Mouse (Mus musculus): ENCODE data around the gene Ppp1r14a. TPM values are rescaled to one million over a fixed set of nuclear protein-coding genes. Genes with fewer than 3 reads are reported as not detected.
A peak's percentile ranks its signal among the peaks of the same experiment; 100 is the strongest.

Ppp1r14a gene
- polyA plus RNA-seq, 1 experiment from 2014 or later, result 5.8 TPM

- Histone ChIP-seq H3K27me3 (no peaks in the 10 kb centered on the region), H3K9ac (no peak overlapping the region), H3K4me2 (replicated peaks) (no peak overlapping the region), H3K4me1 (peaks cover 10% of the 10 kb centered on the region), H3K4me3 (no peak overlapping the region), H3K27ac (no peak overlapping the region), H3K36me3 (peaks cover 39% of the 10 kb centered on the region), H3K9me3 (no peaks in the 10 kb centered on the region)
- ATAC-seq (ENCODE audit: low FRiP score, low read depth), result no peak
- WGBS, result 79% methylated on average over 14 of the region's 14 CpGs
Observed at GRCm38 (mm10) chr7:29338984-29339679, 50.0 kb downstream of the Ppp1r14a start.

GRCm38 (mm10) chr7:29340247-29340646, 51.1 kb downstream of the Ppp1r14a start:
- H3K4me2 ChIP-seq (replicated peaks), result no peak overlapping the region
- H3K4me1 ChIP-seq, result peaks cover 10% of the 10 kb centered on the region
- H3K9me3 ChIP-seq, result no peaks in the 10 kb centered on the region
- 79% methylated on average over 9 of the region's 9 CpGs for WGBS
- no peak overlapping the region for H3K9ac ChIP-seq
- H3K27me3 ChIP-seq, result no peaks in the 10 kb centered on the region
- ATAC-seq (ENCODE audit: low FRiP score, low read depth), result no peak
- no peak overlapping the region for H3K27ac ChIP-seq
- peaks cover 46% of the 10 kb centered on the region for H3K36me3 ChIP-seq
- H3K4me3 ChIP-seq, result no peak overlapping the region

DNA sequence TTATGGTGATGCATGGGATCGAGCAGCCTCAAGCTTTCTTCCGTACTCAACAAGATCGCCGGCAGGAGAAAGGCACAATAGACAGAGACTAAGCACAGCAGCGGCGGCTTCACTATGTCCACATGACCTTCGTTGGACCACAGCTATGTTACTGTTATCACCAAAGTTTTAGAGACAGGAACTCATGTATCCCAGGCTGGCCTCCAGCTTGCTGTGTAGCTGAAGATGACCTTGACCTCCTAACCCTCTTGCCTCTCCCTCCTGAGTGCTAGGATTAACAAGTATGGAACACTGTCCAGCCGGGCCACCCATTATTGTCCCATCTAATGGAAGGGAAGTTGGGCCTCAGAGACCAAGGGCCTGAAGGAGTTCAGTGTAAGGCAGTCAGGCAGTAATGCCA, 51.7 kb downstream of the Ppp1r14a start:
- 93% methylated on average over 8 of the region's 8 CpGs for WGBS
- Histone ChIP-seq H3K36me3 (peaks cover 42% of the 10 kb centered on the region), H3K27me3 (no peaks in the 10 kb centered on the region), H3K9me3 (no peaks in the 10 kb centered on the region), H3K4me1 (peaks cover 10% of the 10 kb centered on the region), H3K27ac (no peak overlapping the region), H3K4me3 (no peak overlapping the region), H3K9ac (no peak overlapping the region), H3K4me2 (replicated peaks) (no peak overlapping the region)
- ATAC-seq (ENCODE audit: low FRiP score, low read depth), result no peak

GRCm38 (mm10) chr7:29341722-29342121, 52.6 kb downstream of the Ppp1r14a start:
- 0 out of 2 replicates have a peak overlapping the region, but pooled peaks have one; percentile 25 for H3K9ac ChIP-seq
- peaks cover 40% of the 10 kb centered on the region for H3K36me3 ChIP-seq
- H3K4me3 ChIP-seq, result no peak overlapping the region
- peak overlapping the region; percentile 44; the same call in 1 of the 2 replicates for H3K27ac ChIP-seq
- peaks cover 10% of the 10 kb centered on the region for H3K4me1 ChIP-seq
- H3K27me3 ChIP-seq, result no peaks in the 10 kb centered on the region
- no peak for ATAC-seq (ENCODE audit: low FRiP score, low read depth)
- no peaks in the 10 kb centered on the region for H3K9me3 ChIP-seq
- H3K4me2 ChIP-seq (replicated peaks), result no peak overlapping the region
- 60% methylated on average over 12 of the region's 12 CpGs for WGBS

DNA sequence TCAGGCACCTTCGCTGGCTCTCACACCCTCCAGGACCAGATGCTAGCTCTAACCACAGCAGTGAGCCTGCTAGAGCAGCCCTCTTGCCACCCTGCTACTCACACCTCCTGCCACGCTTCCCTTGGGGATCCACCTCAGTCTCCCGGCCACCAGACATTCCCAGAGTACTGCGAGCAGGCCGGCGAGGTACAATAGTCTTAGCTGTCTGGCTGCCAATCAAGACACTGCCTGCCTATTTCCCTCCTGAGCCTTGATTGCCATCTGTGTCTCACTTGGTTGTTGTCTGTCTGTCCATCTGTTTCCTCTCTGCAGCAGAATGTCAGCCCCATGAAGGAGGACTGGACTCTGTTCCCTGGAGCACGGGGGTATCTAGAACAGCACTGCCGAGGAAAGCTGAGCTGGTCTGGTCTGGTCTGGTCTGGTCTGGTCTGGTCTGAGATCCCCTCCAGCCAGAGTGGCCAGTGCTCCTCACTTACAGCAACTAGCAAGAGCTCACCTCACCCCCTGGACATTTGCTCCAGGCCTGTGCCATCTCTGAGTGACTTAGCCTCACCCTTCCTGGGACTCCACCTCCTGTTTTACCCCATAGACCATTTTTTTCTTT, 53.5 kb downstream of the Ppp1r14a start:
- no peaks in the 10 kb centered on the region for H3K9me3 ChIP-seq
- H3K4me1 ChIP-seq, result peaks cover 10% of the 10 kb centered on the region
- peaks cover 37% of the 10 kb centered on the region for H3K36me3 ChIP-seq
- peak overlapping the region; percentile 44; the same call in 1 of the 2 replicates for H3K27ac ChIP-seq
- H3K4me3 ChIP-seq, result no peak overlapping the region
- H3K4me2 ChIP-seq (replicated peaks), result no peak overlapping the region
- H3K9ac ChIP-seq, result peak overlapping the region; percentile 25; the same call in 1 of the 2 replicates
- H3K27me3 ChIP-seq, result no peaks in the 10 kb centered on the region
- no peak for ATAC-seq (ENCODE audit: low FRiP score, low read depth)
- 48% methylated on average over 8 of the region's 8 CpGs for WGBS

Other genes with a start within 250 kb of the Ppp1r14a start
- gene Ryr1, start 164.1 kb upstream of the Ppp1r14a start, polyA plus RNA-seq (2015; fragmentation: Nextera tagmentation; extraction: Ambion mirVana), result 7.9 and 8.5 TPM in 2 replicates
- 0.56 and 0.69 TPM in 2 replicates for gene Rasgrp4, start 154.5 kb upstream of the Ppp1r14a start, polyA plus RNA-seq (2015; fragmentation: Nextera tagmentation; extraction: Ambion mirVana)
- gene Fam98c, start 133.1 kb upstream of the Ppp1r14a start, polyA plus RNA-seq (2015; fragmentation: Nextera tagmentation; extraction: Ambion mirVana), result 11.5 and 12.5 TPM in 2 replicates
- 0.47 and 0.50 TPM in 2 replicates for gene Ggn, start 119.1 kb upstream of the Ppp1r14a start, polyA plus RNA-seq (2015; fragmentation: Nextera tagmentation; extraction: Ambion mirVana)
- 4.2 and 4.4 TPM in 2 replicates for gene Spred3, start 118.9 kb upstream of the Ppp1r14a start, polyA plus RNA-seq (2015; fragmentation: Nextera tagmentation; extraction: Ambion mirVana)
- gene Psmd8, start 108.6 kb upstream of the Ppp1r14a start, polyA plus RNA-seq (2015; fragmentation: Nextera tagmentation; extraction: Ambion mirVana), result 270 and 272 TPM in 2 replicates
- gene Catsperg1, start 75.3 kb upstream of the Ppp1r14a start, polyA plus RNA-seq (2015; fragmentation: Nextera tagmentation; extraction: Ambion mirVana), result 0.46 and 0.51 TPM in 2 replicates
- gene Kcnk6, start 56.8 kb upstream of the Ppp1r14a start, polyA plus RNA-seq (2015; fragmentation: Nextera tagmentation; extraction: Ambion mirVana), result 1.9 and 2.3 TPM in 2 replicates
- gene Yif1b, start 51.0 kb upstream of the Ppp1r14a start, polyA plus RNA-seq (2015; fragmentation: Nextera tagmentation; extraction: Ambion mirVana), result 123 and 124 TPM in 2 replicates
- gene 2200002D01Rik, start 40.8 kb upstream of the Ppp1r14a start, polyA plus RNA-seq (2015; fragmentation: Nextera tagmentation; extraction: Ambion mirVana), result 1.7 and 2.0 TPM in 2 replicates
- 110 and 112 TPM in 2 replicates for gene Spint2, start 7.4 kb upstream of the Ppp1r14a start, polyA plus RNA-seq (2015; fragmentation: Nextera tagmentation; extraction: Ambion mirVana)
- gene Dpf1, start 14.6 kb downstream of the Ppp1r14a start, polyA plus RNA-seq (2015; fragmentation: Nextera tagmentation; extraction: Ambion mirVana), result 21.6 and 21.9 TPM in 2 replicates
- gene Sipa1l3, start 229.3 kb downstream of the Ppp1r14a start, polyA plus RNA-seq (2015; fragmentation: Nextera tagmentation; extraction: Ambion mirVana), result 11.5 and 13.9 TPM in 2 replicates